Mouse (Mus musculus): Measurements from ENCODE around the gene Adam1a. TPM values are rescaled to one million over a fixed set of nuclear protein-coding genes. Genes with fewer than 3 reads are reported as not detected.
A peak's percentile ranks its signal among the peaks of the same experiment; 100 is the strongest.

Adam1a gene
- total and polyA plus RNA-seq, 2 experiments: 1.4 to 2.8 TPM

- Histone ChIP-seq H3K9ac (ENCODE audit: low read depth, low read length) (no peak overlapping the region; the same call in 1 of the 2 replicates), H3K4me1 (ENCODE audit: control insufficient read depth, insufficient read depth, low read length) (peaks cover 54% of the 10 kb centered on the region), H3K27me3 (ENCODE audit: control insufficient read depth, insufficient read depth, low read length) (no peaks in the 10 kb centered on the region), H3K79me2 (ENCODE audit: control insufficient read depth, insufficient read depth, low read length) (peaks cover 46% of the 10 kb centered on the region), H3K27ac (replicated peaks; ENCODE audit: insufficient read depth, low read depth, low read length) (peak overlapping the region; percentile 95), H3K4me3 (ENCODE audit: insufficient read depth, low read depth, low read length) (no peak overlapping the region), H3K36me3 (ENCODE audit: control insufficient read depth, insufficient read depth, low read length) (peaks cover 11% of the 10 kb centered on the region)
- WGBS: 68% methylated on average over 10 of the region's 10 CpGs
- TF ChIP-seq POLR2A (IDR thresholded peaks at IDR 0.05; ENCODE audit: extremely low read depth, insufficient read depth, low read length) (no peak), CTCF (IDR thresholded peaks at IDR 0.05; ENCODE audit: low read depth, low read length) (no peak)
- no peak for DNase-seq (ENCODE audit: extremely low read depth, low read depth, low spot score)
These were observed 39.7 kb upstream of the Adam1a start for GRCm38 (mm10) chr5:121585005-121585404.

GRCm38 (mm10) chr5:121583765-121584501, 38.7 kb upstream of the Adam1a start:
- Histone ChIP-seq H3K79me2 (ENCODE audit: control insufficient read depth, insufficient read depth, low read length) (peaks cover 39% of the 10 kb centered on the region), H3K4me1 (ENCODE audit: control insufficient read depth, insufficient read depth, low read length) (peaks cover 48% of the 10 kb centered on the region), H3K36me3 (ENCODE audit: control insufficient read depth, insufficient read depth, low read length) (peaks cover 21% of the 10 kb centered on the region), H3K27me3 (ENCODE audit: control insufficient read depth, insufficient read depth, low read length) (no peaks in the 10 kb centered on the region), H3K9ac (ENCODE audit: low read depth, low read length) (peak overlapping the region; percentile 48), H3K27ac (replicated peaks; ENCODE audit: insufficient read depth, low read depth, low read length) (peak overlapping the region; percentile 95), H3K4me3 (ENCODE audit: insufficient read depth, low read depth, low read length) (peak overlapping the region; percentile 13)
- DNase-seq (ENCODE audit: extremely low read depth, low read depth, low spot score): peak; percentile 98
- TF ChIP-seq CTCF (IDR thresholded peaks at IDR 0.05; ENCODE audit: low read depth, low read length) (peak; percentile 86), POLR2A (IDR thresholded peaks at IDR 0.05; ENCODE audit: extremely low read depth, insufficient read depth, low read length) (no peak)
- 17% methylated on average over 12 of the region's 12 CpGs for WGBS

- peaks cover 21% of the 10 kb centered on the region for H3K79me2 ChIP-seq (ENCODE audit: control insufficient read depth, insufficient read depth, low read length)
- peak overlapping the region; percentile 62 for H3K27ac ChIP-seq (replicated peaks; ENCODE audit: insufficient read depth, low read depth, low read length)
- TF ChIP-seq CTCF (IDR thresholded peaks at IDR 0.05; ENCODE audit: low read depth, low read length): no peak
- no peak for TF ChIP-seq POLR2A (IDR thresholded peaks at IDR 0.05; ENCODE audit: extremely low read depth, insufficient read depth, low read length)
- H3K4me3 ChIP-seq (ENCODE audit: insufficient read depth, low read depth, low read length): no peak overlapping the region
- H3K4me1 ChIP-seq (ENCODE audit: control insufficient read depth, insufficient read depth, low read length): peaks cover 30% of the 10 kb centered on the region
- WGBS: 33% methylated on average over 8 of the region's 8 CpGs
- peaks cover 39% of the 10 kb centered on the region for H3K36me3 ChIP-seq (ENCODE audit: control insufficient read depth, insufficient read depth, low read length)
- peak; percentile 88 for DNase-seq (ENCODE audit: extremely low read depth, low read depth, low spot score)
- no peaks in the 10 kb centered on the region for H3K27me3 ChIP-seq (ENCODE audit: control insufficient read depth, insufficient read depth, low read length)
- peak overlapping the region; percentile 35; the same call in 1 of the 2 replicates for H3K9ac ChIP-seq (ENCODE audit: low read depth, low read length)
These were observed 36.7 kb upstream of the Adam1a start for GRCm38 (mm10) chr5:121581945-121582344.

- H3K27me3 ChIP-seq (ENCODE audit: control insufficient read depth, insufficient read depth, low read length): no peaks in the 10 kb centered on the region
- no peak for DNase-seq (ENCODE audit: extremely low read depth, low read depth, low spot score)
- no peak overlapping the region for H3K27ac ChIP-seq (replicated peaks; ENCODE audit: insufficient read depth, low read depth, low read length)
- WGBS: 61% methylated on average over 11 of the region's 11 CpGs
- H3K36me3 ChIP-seq (ENCODE audit: control insufficient read depth, insufficient read depth, low read length): peaks cover 80% of the 10 kb centered on the region
- TF ChIP-seq CTCF (IDR thresholded peaks at IDR 0.05; ENCODE audit: low read depth, low read length) (no peak), POLR2A (IDR thresholded peaks at IDR 0.05; ENCODE audit: extremely low read depth, insufficient read depth, low read length) (no peak)
- H3K79me2 ChIP-seq (ENCODE audit: control insufficient read depth, insufficient read depth, low read length): peaks cover 8% of the 10 kb centered on the region
- H3K4me3 ChIP-seq (ENCODE audit: insufficient read depth, low read depth, low read length): no peak overlapping the region
- H3K9ac ChIP-seq (ENCODE audit: low read depth, low read length): no peak overlapping the region
- H3K4me1 ChIP-seq (ENCODE audit: control insufficient read depth, insufficient read depth, low read length): peaks cover 3% of the 10 kb centered on the region
These were observed 31.7 kb upstream of the Adam1a start for GRCm38 (mm10) chr5:121576927-121577488.

- H3K79me2 ChIP-seq (ENCODE audit: control insufficient read depth, insufficient read depth, low read length): peaks cover 3% of the 10 kb centered on the region
- no peak for DNase-seq (ENCODE audit: extremely low read depth, low read depth, low spot score)
- 95% methylated on average over 11 of the region's 11 CpGs for WGBS
- H3K36me3 ChIP-seq (ENCODE audit: control insufficient read depth, insufficient read depth, low read length): peaks cover 87% of the 10 kb centered on the region
- no peaks in the 10 kb centered on the region for H3K27me3 ChIP-seq (ENCODE audit: control insufficient read depth, insufficient read depth, low read length)
- no peaks in the 10 kb centered on the region for H3K4me1 ChIP-seq (ENCODE audit: control insufficient read depth, insufficient read depth, low read length)
- no peak overlapping the region for H3K4me3 ChIP-seq (ENCODE audit: insufficient read depth, low read depth, low read length)
- no peak overlapping the region for H3K27ac ChIP-seq (replicated peaks; ENCODE audit: insufficient read depth, low read depth, low read length)
- H3K9ac ChIP-seq (ENCODE audit: low read depth, low read length): no peak overlapping the region
- TF ChIP-seq CTCF (IDR thresholded peaks at IDR 0.05; ENCODE audit: low read depth, low read length) (no peak), POLR2A (IDR thresholded peaks at IDR 0.05; ENCODE audit: extremely low read depth, insufficient read depth, low read length) (no peak)
These were observed 30.6 kb upstream of the Adam1a start for GRCm38 (mm10) chr5:121575867-121576266.

- no peak overlapping the region for H3K27ac ChIP-seq (replicated peaks; ENCODE audit: insufficient read depth, low read depth, low read length)
- TF ChIP-seq CTCF (IDR thresholded peaks at IDR 0.05; ENCODE audit: low read depth, low read length) (no peak), POLR2A (IDR thresholded peaks at IDR 0.05; ENCODE audit: extremely low read depth, insufficient read depth, low read length) (no peak)
- no peaks in the 10 kb centered on the region for H3K4me1 ChIP-seq (ENCODE audit: control insufficient read depth, insufficient read depth, low read length)
- no peaks in the 10 kb centered on the region; the same call in 1 of the 2 replicates for H3K79me2 ChIP-seq (ENCODE audit: control insufficient read depth, insufficient read depth, low read length)
- H3K4me3 ChIP-seq (ENCODE audit: insufficient read depth, low read depth, low read length): no peak overlapping the region
- DNase-seq (ENCODE audit: extremely low read depth, low read depth, low spot score): no peak
- WGBS: 88% methylated on average over 13 of the region's 13 CpGs
- no peaks in the 10 kb centered on the region for H3K27me3 ChIP-seq (ENCODE audit: control insufficient read depth, insufficient read depth, low read length)
- H3K9ac ChIP-seq (ENCODE audit: low read depth, low read length): no peak overlapping the region
- H3K36me3 ChIP-seq (ENCODE audit: control insufficient read depth, insufficient read depth, low read length): peaks cover 87% of the 10 kb centered on the region
These were observed 28.9 kb upstream of the Adam1a start for GRCm38 (mm10) chr5:121574145-121574544.
